Comparison of ENCODE assay signal across 9 mouse cellular contexts in the genomic region with DNA sequence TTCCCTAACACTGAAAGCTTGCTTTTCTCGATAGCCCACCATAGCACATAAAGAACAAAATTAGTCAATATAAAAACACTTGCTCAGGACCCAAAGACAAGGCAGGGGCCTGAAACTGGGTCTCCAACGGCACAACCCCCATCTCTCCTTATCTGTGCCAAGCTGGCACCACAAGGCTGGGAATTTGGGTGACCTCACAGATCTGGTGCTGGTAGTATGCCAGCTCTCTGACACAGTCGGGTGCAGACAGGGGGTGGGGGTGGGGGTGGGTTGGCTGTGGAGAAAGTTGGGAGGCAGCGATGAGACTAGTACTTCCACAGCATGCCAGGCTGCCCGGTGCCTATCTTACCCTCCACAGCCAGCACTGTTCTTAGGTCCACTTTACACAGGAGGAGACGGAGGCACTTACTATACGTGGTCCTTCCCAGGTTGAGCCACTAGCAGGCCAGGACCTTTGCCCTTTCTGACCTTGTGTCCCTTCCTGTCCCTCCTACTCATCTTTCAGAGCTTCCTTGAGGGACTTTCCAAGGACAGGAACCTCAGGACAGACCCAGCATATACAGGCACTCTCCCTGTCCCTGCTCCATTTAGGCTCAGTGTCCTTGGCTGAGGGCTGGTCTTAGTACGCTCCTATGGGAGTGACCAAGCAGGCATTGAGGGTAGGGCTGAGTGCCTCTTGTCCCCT. TPM values are rescaled to one million over a fixed set of nuclear protein-coding genes. Genes with fewer than 3 reads are reported as not detected.
DNase-seq lines count a peak whose midpoint lies in the region; ATAC-seq and TF ChIP-seq lines count a peak whose summit lies in the region.
"Had no signal": no experiment of that assay in that cellular context is flagged by ENCODE, and none has a peak within 500 bp of the region (broad histone marks: within the 10 kb centered on the region; RNA-seq: fewer than 3 reads in every experiment).

No protein-coding gene starts in this region.

- H3K27me3 ChIP-seq in heart, embryonic 10.5 days (ENCODE audit: insufficient read depth, poor library complexity, severe bottlenecking) = no peaks in the 10 kb centered on the region
- no peaks in the 10 kb centered on the region for H3K27me3 ChIP-seq in ES-Bruce4 (ENCODE audit: control insufficient read depth, insufficient read depth, low read length, poor library complexity, severe bottlenecking)
- H3K27me3 ChIP-seq in embryonic facial prominence, embryonic 14.5 days (replicated peaks; ENCODE audit: control insufficient read depth, insufficient read depth, low read length) = no peaks in the 10 kb centered on the region
- no peaks in the 10 kb centered on the region for H3K27me3 ChIP-seq in liver, embryonic 13.5 days

- TF ChIP-seq CTCF in ES-Bruce4 (IDR thresholded peaks at IDR 0.05; ENCODE audit: low read depth, low read length) = no peak

- no peaks in the 10 kb centered on the region; the same call in 1 of the 2 replicates for H3K36me3 ChIP-seq in heart, embryonic 10.5 days
- no peaks in the 10 kb centered on the region for H3K36me3 ChIP-seq in ES-Bruce4 (ENCODE audit: control insufficient read depth, insufficient read depth, low read length, poor library complexity, severe bottlenecking)
- H3K36me3 ChIP-seq in embryonic facial prominence, embryonic 14.5 days (ENCODE audit: control insufficient read depth, insufficient read depth, low read length) = peaks cover 3% of the 10 kb centered on the region; the same call in 1 of the 2 replicates
- peaks cover 25% of the 10 kb centered on the region for H3K36me3 ChIP-seq in liver, embryonic 13.5 days

- intact Hi-C loops in heart, postnatal 10 days (cut with DNase I) = no loop called here

- H3K9ac ChIP-seq in ES-Bruce4 (ENCODE audit: low read depth, poor library complexity, severe bottlenecking) = 0 out of 2 replicates have a peak overlapping the region, but pooled peaks have one; percentile 2
- no peak overlapping the region for H3K9ac ChIP-seq in embryonic facial prominence, embryonic 14.5 days (ENCODE audit: low read depth, low read length)
- H3K9ac ChIP-seq in liver, embryonic 13.5 days = peak overlapping the region; percentile 70

- peak overlapping the region; percentile 89 for H3K4me2 ChIP-seq in embryonic facial prominence, embryonic 14.5 days (ENCODE audit: low read depth, low read length)
- peak overlapping the region; percentile 94 for H3K4me2 ChIP-seq in liver, embryonic 13.5 days

- no peak for TF ChIP-seq EP300 in ES-Bruce4 (IDR thresholded peaks at IDR 0.05; ENCODE audit: insufficient read depth, low read depth, low read length)

- 77% methylated on average over 8 of the region's 8 CpGs for whole genome bisulfite sequencing in heart, embryonic 10.5 days
- 78% methylated on average over 8 of the region's 8 CpGs for WGBS in embryonic facial prominence, embryonic 14.5 days
- 76% methylated on average over 8 of the region's 8 CpGs for WGBS in liver, embryonic 13.5 days (ENCODE audit: insufficient replicate concordance)

- H3K9me3 ChIP-seq in heart, embryonic 10.5 days = no peaks in the 10 kb centered on the region
- no peaks in the 10 kb centered on the region for H3K9me3 ChIP-seq in ES-Bruce4 (replicated peaks; ENCODE audit: control insufficient read depth, insufficient read depth, low read length, poor library complexity, severe bottlenecking)
- H3K9me3 ChIP-seq in embryonic facial prominence, embryonic 14.5 days (ENCODE audit: control insufficient read depth, low read length) = no peaks in the 10 kb centered on the region
- H3K9me3 ChIP-seq in liver, embryonic 13.5 days (replicated peaks) = no peaks in the 10 kb centered on the region

- no peak for TF ChIP-seq POLR2A in ES-Bruce4 (IDR thresholded peaks at IDR 0.05; ENCODE audit: insufficient read depth, low read length)

- no peak for DNase-seq in heart, embryonic 10.5 days (ENCODE audit: low spot score)
- no peak for DNase-seq in heart, postnatal 10 days
- DNase-seq in embryonic facial prominence, embryonic 14.5 days (ENCODE audit: low spot score) = no peak
- no peak for DNase-seq in liver, embryonic 13.5 days
- no peak for DNase-seq in spleen, postnatal 36 days (ENCODE audit: low spot score in 2 of 2)
- no peak for DNase-seq in thymus, postnatal 0 days (ENCODE audit: low spot score)
- DNase-seq in right cerebral cortex, adult 18-20 months = no peak

- H3K4me1 ChIP-seq in heart, embryonic 10.5 days = peaks cover 64% of the 10 kb centered on the region
- H3K4me1 ChIP-seq in ES-Bruce4 (ENCODE audit: control insufficient read depth, insufficient read depth, low read length) = peaks cover 30% of the 10 kb centered on the region
- peaks cover 23% of the 10 kb centered on the region for H3K4me1 ChIP-seq in embryonic facial prominence, embryonic 14.5 days (ENCODE audit: control insufficient read depth, insufficient read depth, low read length)
- H3K4me1 ChIP-seq in liver, embryonic 13.5 days (replicated peaks) = peaks cover 80% of the 10 kb centered on the region

- no peak for ATAC-seq in embryonic facial prominence, embryonic 14.5 days (ENCODE audit: low read depth)
- ATAC-seq in liver, embryonic 13.5 days (ENCODE audit: low read depth) = no peak; the same call in 1 of the 2 replicates

- H3K4me3 ChIP-seq in heart, embryonic 10.5 days = peak overlapping the region; percentile 86
- peak overlapping the region; percentile 77 for H3K4me3 ChIP-seq in ES-Bruce4 (ENCODE audit: low read depth, low read length)
- H3K4me3 ChIP-seq in embryonic facial prominence, embryonic 14.5 days (ENCODE audit: low read depth, low read length) = no peak overlapping the region; the same call in 1 of the 2 replicates
- peak overlapping the region; percentile 80 for H3K4me3 ChIP-seq in liver, embryonic 13.5 days (replicated peaks)

- peak overlapping the region; percentile 96 for H3K27ac ChIP-seq in heart, embryonic 10.5 days
- H3K27ac ChIP-seq in ES-Bruce4 (ENCODE audit: insufficient read depth, low read length) = peak overlapping the region; percentile 43
- no peak overlapping the region for H3K27ac ChIP-seq in embryonic facial prominence, embryonic 14.5 days (replicated peaks; ENCODE audit: low read depth, low read length)
- peak overlapping the region; percentile 98 for H3K27ac ChIP-seq in liver, embryonic 13.5 days

RNA-seq across cellular contexts. Expression of gene Samd4b, which starts 2.1 kb away (rescaled TPM):
- polyA plus RNA-seq in heart, embryonic 10.5 days (2016; fragmentation: Nextera tagmentation; extraction: Ambion mirVana) = 24.5 and 29.7 TPM in 2 replicates
- 10 to 100 TPM; 37.7 to 40.4 TPM for total RNA-seq in heart, postnatal 10 days (2021)
- polyA plus RNA-seq in ES-Bruce4 (2011; ENCODE audit: insufficient read depth, insufficient read length, low read depth, missing spikeins) = 86.0 and 94.1 TPM in 2 replicates
- polyA plus RNA-seq in embryonic facial prominence, embryonic 14.5 days (2014; fragmentation: Nextera tagmentation; extraction: Ambion mirVana) = 31.5 and 33.8 TPM in 2 replicates
- 4.1 and 5.8 TPM in 2 replicates for polyA plus RNA-seq in liver, embryonic 13.5 days (2015; fragmentation: Nextera tagmentation; extraction: Ambion mirVana)
- 10.5 and 10.9 TPM in 2 replicates for polyA plus RNA-seq in thymus, postnatal 0 days (2015; fragmentation: Nextera tagmentation; extraction: Ambion mirVana)

RNA-seq across cellular contexts. Expression of gene Pak4, which starts 2.1 kb away (rescaled TPM):
- 47.2 and 53.0 TPM in 2 replicates for polyA plus RNA-seq in heart, embryonic 10.5 days (2016; fragmentation: Nextera tagmentation; extraction: Ambion mirVana)
- total RNA-seq in heart, postnatal 10 days (2021) = 10 to 100 TPM; 11.2 to 15.6 TPM
- polyA plus RNA-seq in ES-Bruce4 (2011; ENCODE audit: insufficient read depth, insufficient read length, low read depth, missing spikeins) = 64.4 and 75.1 TPM in 2 replicates
- 20.7 and 23.5 TPM in 2 replicates for polyA plus RNA-seq in embryonic facial prominence, embryonic 14.5 days (2014; fragmentation: Nextera tagmentation; extraction: Ambion mirVana)
- 16.2 and 18.5 TPM in 2 replicates for polyA plus RNA-seq in liver, embryonic 13.5 days (2015; fragmentation: Nextera tagmentation; extraction: Ambion mirVana)
- polyA plus RNA-seq in thymus, postnatal 0 days (2015; fragmentation: Nextera tagmentation; extraction: Ambion mirVana) = 15.4 and 20.3 TPM in 2 replicates

RNA-seq across cellular contexts. Expression of gene Acp7, which starts 35.2 kb away (rescaled TPM):
- 0.34 TPM in 1 of 2 replicates, not detected in the other for polyA plus RNA-seq in heart, embryonic 10.5 days (2016; fragmentation: Nextera tagmentation; extraction: Ambion mirVana)
- not detected for total RNA-seq in heart, postnatal 10 days (2021)
- 1.4 and 1.8 TPM in 2 replicates for polyA plus RNA-seq in ES-Bruce4 (2011; ENCODE audit: insufficient read depth, insufficient read length, low read depth, missing spikeins)
- polyA plus RNA-seq in embryonic facial prominence, embryonic 14.5 days (2014; fragmentation: Nextera tagmentation; extraction: Ambion mirVana) = 0.10 and 0.40 TPM in 2 replicates
- polyA plus RNA-seq in liver, embryonic 13.5 days (2015; fragmentation: Nextera tagmentation; extraction: Ambion mirVana) = not detected in 2 replicates
- polyA plus RNA-seq in thymus, postnatal 0 days (2015; fragmentation: Nextera tagmentation; extraction: Ambion mirVana) = 0.06 and 0.07 TPM in 2 replicates
- polyA plus RNA-seq: gonadal fat pad, adult 2 months had no signal

RNA-seq across cellular contexts. Expression of gene Nccrp1, which starts 48.8 kb away (rescaled TPM):
- not detected in 2 replicates for polyA plus RNA-seq in heart, embryonic 10.5 days (2016; fragmentation: Nextera tagmentation; extraction: Ambion mirVana)
- not detected for total RNA-seq in heart, postnatal 10 days (2021)
- 4.5 and 6.4 TPM in 2 replicates for polyA plus RNA-seq in ES-Bruce4 (2011; ENCODE audit: insufficient read depth, insufficient read length, low read depth, missing spikeins)
- 0.17 and 0.43 TPM in 2 replicates for polyA plus RNA-seq in embryonic facial prominence, embryonic 14.5 days (2014; fragmentation: Nextera tagmentation; extraction: Ambion mirVana)
- polyA plus RNA-seq in liver, embryonic 13.5 days (2015; fragmentation: Nextera tagmentation; extraction: Ambion mirVana) = not detected in 2 replicates
- 0.27 and 0.64 TPM in 2 replicates for polyA plus RNA-seq in thymus, postnatal 0 days (2015; fragmentation: Nextera tagmentation; extraction: Ambion mirVana)

RNA-seq across cellular contexts. Expression of gene Sycn, which starts 55.2 kb away (rescaled TPM):
- polyA plus RNA-seq in heart, embryonic 10.5 days (2016; fragmentation: Nextera tagmentation; extraction: Ambion mirVana) = not detected in 2 replicates
- not detected for total RNA-seq in heart, postnatal 10 days (2021)
- not detected in 2 replicates for polyA plus RNA-seq in ES-Bruce4 (2011; ENCODE audit: insufficient read depth, insufficient read length, low read depth, missing spikeins)
- not detected in 2 replicates for polyA plus RNA-seq in embryonic facial prominence, embryonic 14.5 days (2014; fragmentation: Nextera tagmentation; extraction: Ambion mirVana)
- polyA plus RNA-seq in liver, embryonic 13.5 days (2015; fragmentation: Nextera tagmentation; extraction: Ambion mirVana) = not detected in 2 replicates
- polyA plus RNA-seq in thymus, postnatal 0 days (2015; fragmentation: Nextera tagmentation; extraction: Ambion mirVana) = 0.27 and 1.1 TPM in 2 replicates
